Mouse (Mus musculus): ENCODE measurements at regions not wholly inside any gene's neighbourhood (a gene's known extent, or its start where the extent isn't known, plus 50 kb on each side); places are given as distances from the start of the nearest gene placed in this dataset. TPM values are rescaled to one million over a fixed set of nuclear protein-coding genes. Genes with fewer than 3 reads are reported as not detected.

Small RNAs in the stretch of these regions (microRNA-seq; reads per million reads assigned to microRNA genes)
- gene Gm27628: not detected
